Mouse (Mus musculus) liver, adult 2 months (tissue): Measurements from ENCODE around the gene Chaf1a.

ENCODE experiments used
- CTCF ChIP-seq: fragments of 200-500 bp; IDR thresholded peaks from 2 replicates; pipeline ENCODE4 v1.5.1; 2011; ENCODE audit warnings: low read depth, low read length, control low read depth
- POLR2A ChIP-seq: fragments of 200-500 bp; IDR thresholded peaks from 2 replicates; pipeline ENCODE4 v1.6.1; 2011; ENCODE audit warnings: low read length, control low read depth; ENCODE audit not compliant: insufficient read depth; ENCODE audit errors: extremely low read depth

GRCm38 (mm10) chr17:56031431-56031830 is 8.8 kb upstream of the Chaf1a start:
- TF ChIP-seq CTCF (no peak), POLR2A (no peak)
